Mouse (Mus musculus) C2C12 (cell line): ENCODE measurements at regions not wholly inside any gene's neighbourhood (a gene's known extent, or its start where the extent isn't known, plus 50 kb on each side); places are given as distances from the start of the nearest gene placed in this dataset.

Source experiments
- H3K27me3 ChIP-seq: one replicate; pipeline ENCODE4 v1.6.1; 2011; ENCODE audit not compliant: control insufficient read depth, insufficient read depth, insufficient read length
- H3K36me3 ChIP-seq: one replicate; pipeline ENCODE4 v1.6.1; 2011; ENCODE audit not compliant: control insufficient read depth, insufficient read depth
- H3K4me3 ChIP-seq: one replicate; pipeline ENCODE4 v1.5.1; 2011; ENCODE audit warnings: mild to moderate bottlenecking, control low read depth; ENCODE audit not compliant: poor library complexity, insufficient read depth, severe bottlenecking
- H3K79me2 ChIP-seq: one replicate; pipeline ENCODE4 v1.6.1; 2011; ENCODE audit not compliant: control insufficient read depth, insufficient read depth
- H3K79me3 ChIP-seq: one replicate; pipeline ENCODE4 v1.6.1; 2011; ENCODE audit warnings: low read depth, control low read depth
- H3ac ChIP-seq: one replicate; pipeline ENCODE3; 2011; ENCODE audit warnings: low read depth; ENCODE audit not compliant: control insufficient read depth, insufficient read length
- CEBPB ChIP-seq: IDR thresholded peaks from one replicate; pipeline ENCODE4 v1.6.1; 2011; ENCODE audit warnings: low read depth, mild to moderate bottlenecking, control low read depth, moderate library complexity
- CTCF ChIP-seq: IDR thresholded peaks from one replicate; pipeline ENCODE4 v1.5.1; 2011; ENCODE audit not compliant: control insufficient read depth, insufficient read depth, insufficient read length
- FOSL1 ChIP-seq: IDR thresholded peaks from one replicate; pipeline ENCODE4 v1.8.0; 2011; ENCODE audit warnings: mild to moderate bottlenecking, low read length; ENCODE audit not compliant: poor library complexity, insufficient read depth, severe bottlenecking
- MAX ChIP-seq: IDR thresholded peaks from one replicate; pipeline ENCODE4 v1.6.1; 2011; ENCODE audit warnings: mild to moderate bottlenecking, control low read depth
- MYOD1 ChIP-seq: IDR thresholded peaks from one replicate; pipeline ENCODE4 v1.6.1; 2011; ENCODE audit warnings: low read depth; ENCODE audit not compliant: control insufficient read depth, insufficient read length
- MYOG ChIP-seq: IDR thresholded peaks from one replicate; pipeline ENCODE4 v1.6.1; 2011; ENCODE audit not compliant: control insufficient read depth, insufficient read length; ENCODE audit errors: extremely low read depth
- USF1 ChIP-seq: IDR thresholded peaks from one replicate; pipeline ENCODE4 v1.6.1; 2011; ENCODE audit warnings: low read depth, mild to moderate bottlenecking, control low read depth, moderate library complexity

GRCm38 (mm10) chr3:137217245-137217644 lies 123.6 kb upstream of the Emcn start:
- Histone ChIP-seq H3K36me3 (no peaks in the 10 kb centered on the region), H3K27me3 (no peaks in the 10 kb centered on the region), H3ac (no peak overlapping the region), H3K4me3 (no peak overlapping the region), H3K79me2 (no peaks in the 10 kb centered on the region), H3K79me3 (no peaks in the 10 kb centered on the region)
- TF ChIP-seq USF1 (no peak), FOSL1 (no peak)

DNA sequence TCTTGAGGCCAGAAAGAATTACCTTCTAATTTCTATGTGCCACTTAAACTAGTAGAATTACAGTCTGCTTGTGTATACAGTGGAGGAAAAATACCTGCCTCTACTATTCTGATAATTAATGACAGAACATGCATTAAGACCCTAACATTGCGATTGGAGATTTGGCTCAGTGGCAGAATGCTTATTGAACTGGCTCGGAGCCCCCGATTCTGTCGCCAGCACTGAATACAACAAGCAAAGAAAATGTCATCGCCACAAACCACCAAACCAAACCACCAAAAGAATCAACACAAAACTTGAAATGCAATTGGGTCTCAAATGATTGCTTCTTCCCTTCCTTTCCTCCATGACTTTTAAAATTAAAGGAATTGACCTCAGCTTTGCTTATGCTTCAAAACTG lies 122.9 kb upstream of the Emcn start:
- no peak for TF ChIP-seq MYOG
- no peak for TF ChIP-seq CTCF
- no peak for TF ChIP-seq USF1
- no peak for TF ChIP-seq FOSL1
- no peak for TF ChIP-seq CEBPB
- TF ChIP-seq MAX = no peak
- TF ChIP-seq MYOD1 = no peak
- no peaks in the 10 kb centered on the region for H3K79me2 ChIP-seq
- no peaks in the 10 kb centered on the region for H3K27me3 ChIP-seq
- H3K4me3 ChIP-seq = no peak overlapping the region
- no peak overlapping the region for H3ac ChIP-seq
- no peaks in the 10 kb centered on the region for H3K79me3 ChIP-seq
- no peaks in the 10 kb centered on the region for H3K36me3 ChIP-seq

DNA sequence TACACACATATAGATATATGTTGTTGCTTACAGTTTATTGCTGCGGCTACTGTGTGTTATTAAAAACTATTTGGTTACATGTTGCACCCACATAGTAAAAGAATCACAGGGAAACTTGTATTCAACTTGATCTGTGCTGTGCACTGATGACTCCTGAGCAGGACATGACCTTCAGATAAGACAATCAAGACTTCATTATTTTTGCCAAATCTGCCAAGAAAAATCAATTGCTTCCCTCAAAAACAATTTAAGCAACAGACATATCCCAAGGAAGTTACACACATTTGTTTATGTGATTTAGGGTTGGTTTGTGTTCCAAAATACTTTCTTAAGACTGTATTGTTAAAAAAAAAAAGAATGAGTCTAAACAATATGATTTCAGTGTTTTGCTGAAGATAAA lies 114.7 kb upstream of the Emcn start:
- H3K36me3 ChIP-seq = no peaks in the 10 kb centered on the region
- no peak overlapping the region for H3ac ChIP-seq
- H3K79me2 ChIP-seq = no peaks in the 10 kb centered on the region
- H3K4me3 ChIP-seq = no peak overlapping the region
- H3K27me3 ChIP-seq = no peaks in the 10 kb centered on the region
- no peaks in the 10 kb centered on the region for H3K79me3 ChIP-seq
- TF ChIP-seq CTCF (no peak), MYOG (no peak), CEBPB (no peak), MAX (no peak), USF1 (no peak), FOSL1 (no peak)

- TF ChIP-seq MAX = no peak
- Histone ChIP-seq H3K36me3 (no peaks in the 10 kb centered on the region), H3K4me3 (no peak overlapping the region), H3K27me3 (no peaks in the 10 kb centered on the region), H3K79me3 (no peaks in the 10 kb centered on the region), H3K79me2 (no peaks in the 10 kb centered on the region), H3ac (no peak overlapping the region)
Measured at GRCm38 (mm10) chr3:137227122-137227838, 113.6 kb upstream of the Emcn start.

GRCm38 (mm10) chr3:137228416-137228815 lies 112.5 kb upstream of the Emcn start:
- Histone ChIP-seq H3K27me3 (no peaks in the 10 kb centered on the region), H3ac (no peak overlapping the region), H3K79me2 (no peaks in the 10 kb centered on the region), H3K79me3 (no peaks in the 10 kb centered on the region), H3K36me3 (no peaks in the 10 kb centered on the region), H3K4me3 (no peak overlapping the region)
- TF ChIP-seq MYOD1 (no peak), CTCF (no peak), MYOG (no peak), MAX (no peak), CEBPB (no peak), USF1 (no peak), FOSL1 (no peak)

GRCm38 (mm10) chr3:137242877-137243276 lies 98.0 kb upstream of the Emcn start:
- Histone ChIP-seq H3ac (no peak overlapping the region), H3K79me3 (no peaks in the 10 kb centered on the region), H3K36me3 (no peaks in the 10 kb centered on the region), H3K27me3 (no peaks in the 10 kb centered on the region), H3K4me3 (no peak overlapping the region), H3K79me2 (no peaks in the 10 kb centered on the region)
- TF ChIP-seq CEBPB (no peak), MYOG (no peak), FOSL1 (no peak), MYOD1 (no peak), CTCF (no peak), USF1 (no peak), MAX (no peak)

DNA sequence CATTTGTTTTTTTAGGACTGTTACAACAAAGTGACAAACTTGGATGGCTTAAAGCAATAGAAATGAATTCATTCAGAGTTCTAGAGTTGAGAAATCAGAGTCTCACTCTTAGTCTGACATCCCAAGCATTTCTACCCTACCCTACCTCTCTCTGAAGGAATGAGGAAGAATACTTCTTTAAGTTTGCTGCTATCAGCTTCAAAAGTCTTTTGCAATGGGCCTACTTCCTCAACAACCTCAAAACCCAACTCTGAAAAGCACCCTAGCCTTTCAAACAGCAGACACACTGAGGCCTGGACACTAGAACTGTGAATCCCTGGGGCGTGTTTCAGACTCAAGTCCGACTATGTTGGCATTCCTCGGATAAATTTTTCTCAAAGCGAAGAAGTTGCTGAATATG lies 77.0 kb upstream of the Emcn start:
- no peak for TF ChIP-seq USF1
- TF ChIP-seq CTCF = no peak
- Histone ChIP-seq H3K36me3 (no peaks in the 10 kb centered on the region), H3K79me3 (no peaks in the 10 kb centered on the region), H3K27me3 (no peaks in the 10 kb centered on the region), H3K79me2 (no peaks in the 10 kb centered on the region), H3ac (no peak overlapping the region), H3K4me3 (no peak overlapping the region)
